Mouse (Mus musculus): ENCODE data around the gene Sufu. TPM values are rescaled to one million over a fixed set of nuclear protein-coding genes. Genes with fewer than 3 reads are reported as not detected.

The Sufu gene
- 1 to 10 TPM; 7.6 to 9.1 TPM for total RNA-seq (2021)
- long read RNA-seq, experiment 1, full-length matches to known transcripts: 7 of 13 reads
- long read RNA-seq, experiment 1, partial matches to known transcripts: 1 of 13 reads
- long read RNA-seq, experiment 1, other reads (novel, unspliced or antisense): 5 of 13 reads
- long read RNA-seq, experiment 2, full-length matches to known transcripts: 9 of 12 reads
- long read RNA-seq, experiment 2, partial matches to known transcripts: 0 of 12 reads
- long read RNA-seq, experiment 2, other reads (novel, unspliced or antisense): 3 of 12 reads

DNA sequence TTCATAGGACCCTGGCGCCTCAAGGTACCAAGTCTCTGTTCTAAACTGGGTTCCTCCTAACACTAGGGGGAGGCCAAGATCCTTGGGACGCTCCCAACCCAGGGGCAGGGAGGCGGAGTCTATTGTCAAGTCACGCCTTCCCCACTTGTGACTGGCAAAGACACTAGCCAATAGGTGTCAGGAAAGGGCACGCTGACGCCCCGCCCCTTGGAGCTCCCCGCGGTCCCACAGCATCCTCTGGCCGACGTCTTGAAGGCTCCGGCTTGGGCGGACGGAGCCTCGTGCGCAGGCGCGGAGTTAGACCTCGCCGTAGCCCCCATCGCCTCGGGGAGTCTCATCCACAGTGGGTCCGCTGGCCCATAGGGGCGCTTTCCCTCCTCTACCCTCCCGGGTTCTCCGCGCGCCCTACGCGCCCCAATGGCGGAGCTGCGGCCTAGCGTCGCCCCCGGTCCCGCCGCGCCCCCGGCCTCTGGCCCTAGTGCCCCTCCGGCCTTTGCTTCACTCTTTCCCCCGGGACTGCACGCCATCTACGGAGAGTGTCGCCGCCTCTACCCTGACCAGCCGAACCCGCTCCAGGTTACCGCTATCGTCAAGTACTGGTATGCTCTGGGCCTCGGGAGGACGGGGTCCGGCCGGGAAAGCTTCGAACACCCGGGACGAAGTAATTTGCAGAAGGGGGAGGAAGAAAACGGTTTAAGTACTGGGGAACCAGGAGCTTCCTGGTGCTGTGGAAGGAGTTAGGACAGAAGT, at the start of gene Sufu:
TSS of gene Sufu (plus strand) at position 211 of the 750 bp plus-strand sequence.
- peak; percentile 98 for DNase-seq
- intact Hi-C loops (cut with DNase I; ENCODE audit: low total_unique reads): loop anchor here (5.0 kb wide), 1 partner anchor 45 kb away; no protein-coding TSS in a partner anchor

DNA sequence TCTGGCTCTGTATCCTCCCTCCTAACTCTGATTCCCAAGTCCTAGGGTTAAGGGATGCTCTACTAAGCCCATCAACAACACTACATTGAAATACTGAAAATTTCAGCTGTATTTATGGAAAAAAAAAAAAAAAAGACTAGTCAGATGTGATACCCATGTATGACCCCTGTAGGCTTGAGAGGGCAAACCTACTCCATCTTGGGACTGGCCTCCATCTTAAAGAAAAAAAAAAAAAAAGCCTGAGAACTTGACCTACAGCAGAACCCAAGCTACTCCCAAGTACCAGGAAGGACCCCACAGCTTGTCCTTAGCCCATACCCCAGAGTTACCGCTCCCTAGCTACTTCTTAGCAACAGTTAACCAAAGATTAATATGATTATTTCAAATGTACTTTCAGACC, 49.5 kb upstream of the Sufu start:
- intact Hi-C loops (cut with DNase I; ENCODE audit: low total_unique reads): no loop called here
- no peak for DNase-seq

DNA sequence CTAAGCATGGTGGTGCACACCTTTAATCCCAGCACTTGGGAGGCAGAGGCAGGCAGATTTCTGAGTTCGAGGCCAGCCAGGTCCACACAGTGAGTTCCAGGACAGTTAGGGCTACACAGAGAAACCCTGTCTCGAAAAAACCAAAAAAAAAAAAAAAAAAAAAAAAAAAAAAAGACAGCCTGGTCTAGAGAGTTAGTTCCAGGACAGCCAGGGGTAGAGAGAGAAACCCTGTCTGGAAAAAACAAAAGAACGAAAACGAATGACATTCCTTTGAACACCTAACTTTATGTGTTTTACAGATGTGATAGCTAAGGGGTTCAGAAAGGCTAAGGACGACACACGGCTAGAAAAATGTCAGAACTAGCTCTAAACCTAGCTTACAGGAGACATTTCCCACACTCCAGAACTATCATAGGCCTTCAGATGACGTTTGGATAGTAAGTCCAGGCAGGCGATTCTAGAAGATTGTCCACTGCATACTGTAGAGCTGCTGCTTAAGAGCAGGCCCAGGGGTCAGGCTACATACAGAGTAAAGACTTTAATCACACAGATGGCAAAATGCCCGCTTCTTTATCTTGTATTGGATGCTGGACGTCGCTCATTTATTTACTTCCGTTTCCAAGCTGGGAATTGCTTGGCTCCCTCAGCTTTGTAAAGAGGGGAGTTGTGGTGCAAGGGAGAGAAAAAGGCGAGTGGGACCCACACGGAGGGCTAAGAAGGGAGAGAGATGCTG, 48.6 kb upstream of the Sufu start:
- intact Hi-C loops (cut with DNase I; ENCODE audit: low total_unique reads): no loop called here
- DNase-seq: no peak

DNA sequence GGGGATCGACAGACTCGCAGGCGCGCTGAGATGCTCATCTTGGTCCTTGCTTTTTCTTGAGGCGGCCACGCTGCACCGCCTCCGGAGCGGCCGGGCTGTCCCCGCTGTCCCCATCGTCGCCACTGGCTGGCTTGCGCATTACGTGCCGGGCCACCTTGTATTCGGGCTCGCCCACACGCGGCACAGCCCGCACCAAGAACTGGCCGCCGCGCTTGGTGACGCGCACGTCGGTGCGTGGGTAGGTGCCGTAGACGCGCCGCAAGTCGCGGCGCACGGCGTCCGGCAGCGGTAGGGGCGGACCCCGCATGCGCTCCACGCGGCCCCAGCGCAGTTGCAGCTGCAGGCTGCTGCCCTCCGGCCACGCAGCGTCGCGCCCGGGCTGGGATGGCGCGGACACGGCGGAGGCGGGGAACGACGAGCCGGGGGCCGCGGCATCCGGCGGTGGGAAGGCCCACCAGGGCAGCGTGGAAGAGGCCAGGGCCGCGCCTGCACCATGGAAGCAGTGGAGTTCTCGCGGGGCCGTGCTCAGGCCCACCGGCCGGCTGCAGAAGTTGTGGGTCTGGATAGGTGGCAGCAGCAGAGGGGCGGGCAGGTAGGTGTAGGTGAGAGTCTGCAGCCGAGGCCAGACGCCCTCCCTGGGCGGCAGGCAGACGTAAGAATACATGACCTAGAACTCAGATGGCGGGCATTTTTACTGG, 47.8 kb upstream of the Sufu start:
- DNase-seq: peak; percentile 85
- intact Hi-C loops (cut with DNase I; ENCODE audit: low total_unique reads): no loop called here

DNA sequence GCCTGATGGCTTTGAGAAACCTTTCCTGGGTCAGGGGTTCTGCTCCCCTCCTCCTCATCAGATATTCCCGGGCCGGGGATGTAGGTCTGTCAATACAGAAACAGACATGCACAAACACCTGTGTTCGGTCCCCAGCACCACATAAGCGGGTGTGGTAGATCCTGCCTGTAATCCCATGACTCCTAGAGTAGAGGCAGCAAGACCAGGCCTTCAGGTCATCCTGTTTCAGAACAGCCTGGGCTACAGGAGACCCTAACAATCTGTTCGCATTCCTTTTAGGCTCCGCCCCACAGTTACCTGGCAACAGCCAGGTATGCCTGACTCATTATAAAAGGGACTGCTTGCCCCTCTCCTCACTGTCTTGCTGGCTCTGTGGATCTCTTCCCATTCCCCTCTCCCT, 47.1 kb upstream of the Sufu start:
- intact Hi-C loops (cut with DNase I; ENCODE audit: low total_unique reads): no loop called here
- no peak for DNase-seq

DNA sequence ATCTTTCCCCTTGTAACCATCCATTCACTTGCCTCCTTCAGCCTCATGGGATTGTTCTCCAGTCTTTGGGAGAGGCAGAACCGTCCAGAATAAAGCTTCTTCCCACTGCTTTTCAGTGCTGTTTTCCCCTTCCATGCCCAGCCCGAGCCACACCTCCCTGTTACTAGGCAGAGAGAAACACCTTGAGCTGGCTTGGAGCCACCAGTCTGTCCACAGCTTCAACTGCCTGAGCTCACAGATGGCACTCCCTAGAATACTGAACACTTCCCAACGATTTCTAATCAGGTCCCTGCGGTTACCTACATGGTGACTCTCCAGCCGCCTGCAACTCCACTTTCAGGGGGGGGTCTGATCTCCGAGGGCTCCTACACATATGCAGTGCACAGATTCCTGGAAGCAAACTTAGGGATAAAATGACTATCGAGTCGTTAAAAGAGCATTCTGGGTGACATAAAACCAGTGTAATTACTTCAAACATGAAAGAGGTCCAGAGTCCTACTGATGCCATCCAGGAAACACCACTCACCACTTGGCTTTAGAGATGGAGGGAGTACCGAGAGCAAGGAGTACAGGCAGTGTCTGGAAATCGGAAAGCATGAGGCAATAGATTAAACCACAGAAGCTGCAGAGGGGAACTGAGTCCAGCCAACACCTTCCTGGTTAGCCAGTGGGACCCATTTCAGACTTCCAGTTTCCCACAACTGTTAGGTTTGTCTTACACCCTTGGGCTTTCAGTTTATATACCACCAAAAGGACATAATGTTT, 46.3 kb upstream of the Sufu start, which contains the start of gene 2310034G01Rik:
TSS of gene 2310034G01Rik (minus strand) at position 135 of the 765 bp plus-strand sequence.
- intact Hi-C loops (cut with DNase I; ENCODE audit: low total_unique reads): no loop called here

DNA sequence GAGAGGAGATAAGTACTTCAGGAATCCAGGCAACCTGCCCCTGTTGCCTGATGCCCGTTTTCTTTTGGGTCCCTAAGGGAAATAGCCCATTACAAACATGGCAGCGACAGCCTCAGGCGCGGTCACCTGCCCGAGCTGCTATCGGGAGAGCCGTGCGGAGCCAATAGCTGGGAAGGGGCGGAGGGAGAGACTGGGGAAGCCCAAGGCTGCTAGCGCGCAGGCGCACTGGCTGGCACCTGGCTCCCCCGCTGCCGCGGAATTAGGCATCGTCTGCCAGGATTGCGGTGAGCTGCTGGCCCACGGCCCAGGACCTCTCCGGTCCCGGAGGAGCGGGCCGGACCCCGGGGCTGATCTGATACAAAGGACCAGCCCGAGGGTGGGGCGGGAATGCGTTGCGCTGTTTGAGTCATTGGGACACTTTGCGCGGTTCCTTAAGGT, 40.0 kb upstream of the Sufu start:
- intact Hi-C loops (cut with DNase I; ENCODE audit: low total_unique reads): no loop called here
- peak; percentile 75 for DNase-seq

More for the DNA sequence above, 46.3 kb upstream of the Sufu start, which contains the start of gene 2310034G01Rik:
- no peak for DNase-seq

DNA sequence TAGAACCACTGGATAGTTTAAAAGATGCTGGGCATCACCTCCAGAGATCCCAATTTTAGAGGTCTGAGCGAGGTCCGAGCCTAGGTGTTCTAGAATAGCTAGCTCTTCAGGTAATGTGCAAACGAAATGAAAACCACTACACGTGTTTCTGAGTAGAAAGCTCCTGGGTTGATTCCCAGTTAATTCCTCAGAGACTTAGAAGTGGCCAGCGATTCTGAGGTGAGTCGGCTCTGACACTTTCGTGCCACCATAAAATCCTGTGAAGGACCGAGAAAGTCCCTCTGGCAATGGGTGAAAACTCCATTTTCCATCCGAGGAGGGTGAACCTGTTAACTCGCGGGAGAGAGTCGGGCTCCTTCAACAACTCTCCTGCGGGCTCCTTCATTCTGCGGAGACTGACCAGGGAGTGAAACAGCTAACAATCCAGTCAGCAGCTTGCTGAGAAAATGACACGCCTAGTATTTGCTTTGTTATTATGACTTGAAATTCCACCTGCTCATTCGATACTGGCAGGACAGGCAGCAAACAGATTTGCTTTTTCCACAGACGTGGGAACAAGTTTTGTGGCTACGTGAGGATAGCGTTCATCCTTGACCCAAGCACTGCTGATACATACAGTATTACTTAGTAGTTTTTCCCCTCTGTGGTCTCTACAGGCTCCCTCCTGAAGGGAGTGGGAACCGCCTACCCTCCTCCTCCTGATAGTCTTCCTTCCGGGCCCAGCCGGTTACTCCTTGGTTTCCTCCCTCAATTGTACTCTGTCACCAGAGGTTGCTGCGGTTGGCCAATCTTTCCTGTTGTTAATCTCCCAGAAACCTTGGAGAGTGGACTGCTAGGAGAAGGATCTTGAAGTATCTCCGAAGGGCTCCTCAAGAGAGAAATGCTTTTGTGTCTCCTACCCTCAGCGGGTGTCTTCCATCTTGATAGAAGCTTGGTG, 39.1 kb upstream of the Sufu start:
- intact Hi-C loops (cut with DNase I; ENCODE audit: low total_unique reads): no loop called here

DNA sequence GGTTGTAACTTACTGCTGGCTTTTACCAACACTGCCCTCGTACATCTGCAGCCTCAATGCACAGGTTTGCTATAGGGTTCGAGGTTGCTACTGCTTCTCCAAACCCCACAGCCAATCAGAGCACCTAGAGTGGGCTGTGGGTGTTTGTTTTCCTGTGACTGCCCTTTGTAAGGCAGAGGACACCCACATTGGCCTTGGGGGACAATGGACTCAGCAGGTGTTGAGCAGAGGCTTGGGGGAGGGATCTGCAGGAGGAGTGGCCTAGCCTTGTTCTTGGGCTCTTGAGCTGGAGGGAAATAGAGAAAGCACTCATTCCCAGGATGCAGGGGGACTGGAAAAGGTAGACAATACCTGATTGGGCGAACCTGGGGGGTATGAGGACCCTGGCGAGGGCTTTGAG, 38.3 kb upstream of the Sufu start:
- intact Hi-C loops (cut with DNase I; ENCODE audit: low total_unique reads): no loop called here

More for the DNA sequence above, 39.1 kb upstream of the Sufu start:
- DNase-seq: no peak

DNA sequence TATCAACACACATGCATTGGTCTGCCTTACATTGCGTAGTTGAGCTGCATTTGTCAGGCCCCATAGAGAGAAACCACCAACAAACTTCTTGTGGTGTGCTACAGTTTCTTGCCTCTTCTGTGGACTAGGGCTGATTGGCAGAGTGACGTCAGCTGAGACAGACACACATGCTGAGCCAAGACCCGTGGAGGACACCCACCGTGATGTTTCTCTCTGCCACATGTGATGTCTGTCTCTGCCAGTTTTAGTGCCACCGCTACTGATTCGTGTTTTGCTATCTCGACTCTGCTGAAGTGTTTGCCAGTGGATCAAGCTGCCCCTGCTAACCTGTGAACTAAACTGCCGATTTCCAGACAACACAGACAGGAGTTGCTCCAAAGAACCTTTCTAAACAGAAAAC, 34.6 kb upstream of the Sufu start:
- intact Hi-C loops (cut with DNase I; ENCODE audit: low total_unique reads): no loop called here
- no peak for DNase-seq

More for the DNA sequence above, 38.3 kb upstream of the Sufu start:
- DNase-seq: no peak

DNA sequence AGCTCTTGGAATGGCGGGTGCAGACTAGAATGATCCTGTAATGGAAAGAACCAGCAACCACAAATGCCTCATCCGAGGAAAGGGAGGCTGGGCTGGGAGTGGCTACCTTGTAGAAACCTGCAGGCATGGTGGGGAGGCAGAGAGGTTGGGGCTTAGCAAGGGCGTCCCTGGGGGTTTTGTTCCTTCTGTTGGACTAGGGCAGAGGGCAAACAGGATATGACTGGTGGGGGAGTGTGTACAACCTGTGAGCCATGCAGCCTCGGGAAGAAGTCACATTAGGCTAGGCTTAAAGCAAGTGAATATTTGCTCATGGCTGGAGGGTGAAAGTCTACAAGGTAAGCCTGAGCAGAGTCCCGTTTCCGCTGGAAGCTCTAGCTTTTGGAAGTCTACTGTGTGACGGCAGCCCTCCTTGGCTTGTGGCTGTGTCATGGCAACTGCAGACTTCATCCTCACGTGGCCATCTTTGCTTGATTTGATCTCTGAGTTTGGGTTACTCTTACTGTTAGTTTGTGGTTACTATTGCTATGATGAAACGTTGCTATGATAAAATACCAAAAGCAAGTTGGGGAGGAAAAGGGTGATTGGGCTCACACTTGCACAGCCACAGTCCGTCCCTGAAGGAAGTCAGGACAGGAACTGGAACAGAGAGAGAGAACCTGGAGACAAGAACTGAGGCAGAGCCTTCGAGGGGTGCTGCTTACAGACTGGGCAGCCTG, 33.2 kb upstream of the Sufu start:
- no peak for DNase-seq
- intact Hi-C loops (cut with DNase I; ENCODE audit: low total_unique reads): no loop called here

DNA sequence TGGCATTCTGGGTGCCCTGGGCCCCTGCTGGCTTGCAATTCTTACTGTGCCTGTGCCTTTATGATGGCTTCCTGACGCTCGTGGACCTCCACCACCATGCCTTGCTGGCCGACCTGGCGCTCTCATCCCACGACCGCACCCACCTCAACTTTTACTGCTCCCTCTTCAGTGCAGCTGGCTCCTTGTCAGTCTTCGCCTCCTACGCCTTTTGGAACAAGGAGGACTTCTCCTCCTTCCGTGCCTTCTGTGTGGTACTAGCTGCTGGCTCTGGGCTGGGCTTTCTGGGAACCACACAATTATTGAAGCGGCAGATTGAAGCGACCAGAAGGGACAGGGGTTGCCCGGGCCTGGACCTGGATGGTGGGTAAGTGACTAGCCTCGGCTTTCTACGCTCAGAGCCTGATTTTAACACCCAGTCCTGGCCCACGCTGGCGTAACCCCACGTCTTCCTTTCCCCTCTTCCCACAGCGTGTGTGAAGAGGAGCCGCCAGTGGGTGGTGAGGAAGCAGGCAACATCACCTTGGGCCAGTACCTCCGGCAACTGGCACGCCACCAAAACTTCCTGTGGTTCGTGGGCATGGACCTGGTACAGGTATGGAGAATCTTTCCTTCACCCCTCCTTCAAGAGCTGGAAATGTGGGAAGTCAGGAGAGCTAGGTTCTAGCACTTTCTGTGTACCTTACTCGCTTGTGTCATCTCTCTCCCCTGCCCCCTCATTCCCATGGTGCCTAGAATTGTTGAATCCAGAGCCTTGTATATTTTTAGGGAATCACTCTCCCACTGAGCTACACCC, 28.7 kb upstream of the Sufu start:
- intact Hi-C loops (cut with DNase I; ENCODE audit: low total_unique reads): no loop called here
- DNase-seq: no peak

DNA sequence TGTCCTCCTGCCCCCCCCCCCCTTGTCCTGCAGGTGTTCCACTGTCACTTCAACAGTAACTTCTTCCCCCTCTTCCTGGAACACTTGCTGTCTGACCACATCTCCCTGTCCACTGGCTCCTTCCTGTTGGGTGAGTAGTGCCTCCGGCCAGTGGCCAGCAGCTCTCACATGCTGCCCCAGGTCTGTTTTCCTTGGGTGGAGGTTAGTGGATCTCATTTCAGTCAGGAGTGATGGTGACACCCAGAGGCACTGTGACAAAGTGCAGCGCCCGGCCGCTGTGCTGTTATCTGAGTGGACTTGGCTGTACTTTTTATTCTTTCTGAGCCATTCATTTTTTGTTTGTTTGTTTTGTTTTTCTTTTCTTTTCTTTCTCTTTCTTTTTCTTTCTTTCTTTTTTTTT, 27.5 kb upstream of the Sufu start:
- peak; percentile 68 for DNase-seq
- intact Hi-C loops (cut with DNase I; ENCODE audit: low total_unique reads): no loop called here

DNA sequence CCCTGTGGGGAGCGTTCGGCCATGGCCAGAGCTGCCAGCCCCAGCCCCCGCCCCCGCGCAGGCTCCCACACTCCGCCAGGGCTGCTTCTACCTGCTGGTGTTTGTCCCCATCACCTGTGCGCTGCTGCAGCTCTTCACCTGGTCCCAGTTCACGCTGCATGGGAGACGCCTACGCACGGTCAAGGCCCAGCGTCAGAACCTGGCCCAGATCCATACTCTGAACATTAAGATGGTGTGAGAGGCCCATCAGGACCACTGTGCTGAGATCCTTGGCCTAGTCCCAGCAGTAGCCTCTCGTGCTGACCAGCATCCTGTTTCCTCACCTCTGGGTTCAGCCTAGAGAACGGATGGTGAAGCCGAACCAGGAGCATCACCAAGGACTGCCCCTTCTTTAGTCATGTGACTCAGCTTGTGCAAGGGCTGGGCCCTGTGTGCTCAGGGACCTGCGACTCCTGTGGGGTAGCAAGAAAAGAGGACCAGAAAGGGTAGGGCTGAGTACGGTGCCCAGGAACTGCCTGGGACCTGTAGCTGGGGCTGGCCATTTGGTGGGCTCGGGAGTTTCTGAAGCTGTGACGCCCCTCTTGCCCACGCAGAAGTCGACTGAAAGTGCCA, 22.1 kb upstream of the Sufu start:
- intact Hi-C loops (cut with DNase I; ENCODE audit: low total_unique reads): no loop called here
- no peak for DNase-seq

DNA sequence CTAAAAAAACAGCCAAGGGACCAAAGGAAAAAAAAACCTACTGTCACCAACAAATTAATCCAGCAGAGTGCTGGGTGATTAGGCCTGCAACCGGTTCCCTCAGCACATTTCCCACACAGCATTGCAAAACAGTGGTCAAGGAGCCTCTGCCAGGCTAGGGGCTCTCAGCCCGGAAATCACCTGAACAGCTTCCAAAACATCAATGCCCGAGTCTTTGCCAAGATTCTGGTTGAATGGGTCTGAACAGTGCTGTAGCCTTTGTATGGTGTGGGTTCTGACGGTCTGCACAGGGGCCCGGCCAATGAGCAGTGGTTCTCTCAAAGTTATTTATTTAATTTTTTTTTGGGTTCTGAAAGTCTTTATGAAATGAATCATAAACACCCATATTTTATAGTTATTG, 21.2 kb upstream of the Sufu start:
- DNase-seq: no peak

DNA sequence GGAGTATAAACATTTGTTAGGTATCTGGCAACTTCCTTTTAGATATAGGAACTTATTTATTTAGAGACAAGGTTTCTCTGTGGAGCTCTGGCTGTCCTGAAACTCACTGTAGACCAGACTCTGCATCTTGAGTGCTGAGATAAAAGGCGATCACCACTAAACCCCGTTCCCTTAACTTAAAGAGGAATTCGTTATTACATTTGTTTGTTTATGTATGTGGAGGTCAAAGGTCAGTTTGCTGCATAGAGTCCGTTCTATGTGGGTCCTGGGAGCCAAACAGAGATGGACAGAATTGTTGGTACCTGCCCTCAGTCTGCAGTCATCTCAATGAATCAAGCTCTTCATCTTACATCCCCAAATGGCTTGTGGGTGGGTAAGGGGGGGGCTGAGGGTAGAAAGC, 20.8 kb upstream of the Sufu start:
- intact Hi-C loops (cut with DNase I; ENCODE audit: low total_unique reads): no loop called here
- no peak for DNase-seq

More for the DNA sequence above, 21.2 kb upstream of the Sufu start:
- intact Hi-C loops (cut with DNase I; ENCODE audit: low total_unique reads): no loop called here

Data from gastrocnemius, postnatal 14 days (tissue).